Mouse (Mus musculus): ENCODE results near the gene Tmtc2.

DNA sequence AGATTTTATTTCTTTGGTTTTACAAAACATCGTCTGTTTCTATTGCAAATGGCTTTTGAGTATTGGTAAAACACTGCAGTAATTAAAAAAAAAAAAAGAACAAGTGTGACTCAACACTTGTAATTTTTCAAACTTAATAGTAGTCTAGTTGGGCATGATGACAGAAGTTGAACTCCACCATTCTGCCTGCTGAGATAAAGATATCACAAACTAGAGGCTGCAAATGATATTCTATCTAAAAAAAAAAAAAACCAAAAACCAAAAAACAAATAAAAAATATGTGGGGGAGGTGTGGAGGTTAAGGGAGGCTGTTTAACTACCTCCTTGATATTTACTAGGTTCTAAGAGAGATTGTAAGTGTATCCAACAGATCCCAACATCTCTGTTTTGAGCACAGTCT lies 149.2 kb downstream of the Tmtc2 start:
- TF ChIP-seq CTCF (IDR thresholded peaks at IDR 0.05; ENCODE audit: low read depth) (no peak), EP300 (optimal IDR thresholded peaks at IDR 0.05) (no peak)

Data from stomach, postnatal 0 days (tissue).